In genomic region chr16:38522129-38523084, GRCm38 (mm10) we compare ENCODE assay signal across 8 mouse cellular contexts. TPM values are rescaled to one million over a fixed set of nuclear protein-coding genes. Genes with fewer than 3 reads are reported as not detected.
DNase-seq lines count a peak whose midpoint lies in the region; ATAC-seq lines count a peak whose summit lies in the region.

Gene Timmdc1 (minus strand): TSS chr16:38522663.

- peaks cover 5% of the 10 kb centered on the region for H3K4me1 ChIP-seq in hindbrain, embryonic 16.5 days (ENCODE audit: control insufficient read depth, insufficient read depth, low read depth, low read length)

- under 1% methylated on average over 72 of the region's 73 CpGs for WGBS in hindbrain, embryonic 16.5 days
- WGBS in macrophage (ENCODE audit: missing documents), result 1% methylated on average over 73 of the region's 73 CpGs

- peaks cover 23% of the 10 kb centered on the region for H3K36me3 ChIP-seq in hindbrain, embryonic 16.5 days (ENCODE audit: control insufficient read depth, insufficient read depth, low read length)
- H3K36me3 ChIP-seq in macrophage (ENCODE audit: inconsistent target), result peaks cover 21% of the 10 kb centered on the region; the same call in 1 of the 2 replicates

- peak within 1 kb of the TSS; percentile 90 for H3K27ac ChIP-seq in hindbrain, embryonic 16.5 days (ENCODE audit: low read depth, low read length)
- H3K27ac ChIP-seq in macrophage, result peak within 1 kb of the TSS; percentile 84

- DNase-seq in WW6 (ENCODE audit: low read depth, low spot score), result peak; percentile 88
- peak; percentile 83 to 94 for DNase-seq in cerebellum, postnatal 4 days (ENCODE audit: low spot score in 2 of 2)
- peak; percentile 95 for DNase-seq in gastrocnemius, adult 18-20 months (ENCODE audit: low spot score)
- DNase-seq in left cerebral cortex, adult 18-20 months (ENCODE audit: low spot score in 2 of 2), result peak; percentile 96 to 97
- peak; percentile 98 for DNase-seq in right cerebral cortex, adult 18-20 months
- peak; percentile 77 for DNase-seq in urinary bladder, postnatal 10 days (ENCODE audit: low spot score)

- H3K4me3 ChIP-seq in hindbrain, embryonic 16.5 days (ENCODE audit: low read length), result peak within 1 kb of the TSS; percentile 96
- H3K4me3 ChIP-seq in macrophage (ENCODE audit: inconsistent target), result peak within 1 kb of the TSS; percentile 73

- peaks cover 15% of the 10 kb centered on the region; the same call in 1 of the 2 replicates for H3K79me2 ChIP-seq in macrophage (ENCODE audit: inconsistent target)

- H3K9ac ChIP-seq in hindbrain, embryonic 16.5 days (ENCODE audit: low read depth, low read length), result peak within 1 kb of the TSS; percentile 97

- ATAC-seq in hindbrain, embryonic 16.5 days, result peak; percentile 98

- no peaks in the 10 kb centered on the region for H3K27me3 ChIP-seq in hindbrain, embryonic 16.5 days (replicated peaks; ENCODE audit: control insufficient read depth, insufficient read depth, low read length)

- H3K4me2 ChIP-seq in hindbrain, embryonic 16.5 days (ENCODE audit: low read length), result peak within 1 kb of the TSS; percentile 74

- H3K9me3 ChIP-seq in hindbrain, embryonic 16.5 days (ENCODE audit: control insufficient read depth, low read length), result no peaks in the 10 kb centered on the region

RNA-seq across cellular contexts. Expression of gene Timmdc1, which starts in this region (rescaled TPM):
- 10 to 100 TPM; 45.9 to 46.2 TPM for total RNA-seq in gastrocnemius, adult 18-20 months (2021)
- polyA plus RNA-seq in hindbrain, embryonic 16.5 days (2015; fragmentation: Nextera tagmentation; extraction: Ambion mirVana), result 28.0 and 32.8 TPM in 2 replicates
- 10 to 100 TPM; 33.9 to 36.2 TPM for total RNA-seq in left cerebral cortex, adult 18-20 months (2021)
- total RNA-seq in macrophage (2018; cell fraction: chromatin; rRNA removed), result 10 to 100 TPM in 16 of 26 experiments, 1 to 10 TPM in 10; 4.5 to 18.5 (median 10.8) TPM
- total RNA-seq in macrophage (2018; cell fraction: cytosol; rRNA removed), result 10 to 100 TPM; 11.3 to 18.7 (median 16.0) TPM
- total RNA-seq in macrophage (2018; cell fraction: nucleus; rRNA removed), result 10 to 100 TPM in 19 of 26 experiments, 1 to 10 TPM in 7; 6.9 to 22.7 (median 14.7) TPM
- 9.5 to 17.4 TPM (median 10.5 TPM) in 3 replicates for polyA plus RNA-seq in macrophage (2018)

Comparison
In these comparisons a context has a peak if more than half of its experiments do, and no peak if none do; other contexts are left out.
1. Peak in every context shown above with its lines: DNase-seq, ATAC-seq, H3K4me3 ChIP-seq and H3K27ac ChIP-seq.